Mouse (Mus musculus): ENCODE data around the gene Eif3l. TPM values are rescaled to one million over a fixed set of nuclear protein-coding genes. Genes with fewer than 3 reads are reported as not detected.

Gene Eif3l
- total RNA-seq, 4 experiments from 2014 or later: 70.2 to 76.0 (median 74.9) TPM

DNA sequence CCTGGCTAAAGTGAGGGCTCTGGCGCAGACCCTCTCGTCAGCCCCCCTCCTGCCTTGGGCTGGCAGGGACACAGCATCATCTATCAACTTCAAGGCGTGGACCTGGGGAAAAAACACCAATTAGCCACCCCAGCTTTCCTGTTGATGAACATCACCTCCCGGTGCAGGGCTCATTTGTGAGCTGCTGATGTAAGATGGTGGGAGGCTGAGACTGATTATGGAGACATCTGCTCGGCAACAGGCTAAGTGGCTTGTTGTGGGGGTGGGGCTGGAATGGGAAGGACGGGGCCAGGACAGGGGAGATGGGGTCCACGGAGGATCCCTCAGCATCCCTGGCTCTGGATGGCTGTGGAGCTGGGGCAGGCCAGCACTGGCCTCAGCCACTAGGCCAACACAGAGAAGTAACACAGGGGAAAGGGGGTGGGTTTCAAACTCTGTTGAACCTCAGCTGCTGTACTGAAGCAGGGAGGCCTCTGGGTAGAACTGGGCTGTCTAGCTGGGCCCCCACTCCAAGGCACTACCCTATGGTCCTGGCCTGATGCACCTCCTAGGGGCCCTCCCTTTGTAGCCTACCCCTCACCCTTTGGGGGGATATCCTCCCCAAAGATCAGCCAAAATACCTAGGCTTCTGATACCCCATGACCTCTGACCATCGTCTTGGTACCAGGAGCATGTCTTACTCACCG lies 24.7 kb upstream of the Eif3l start:
- DNase-seq (ENCODE audit: low spot score): no peak

DNA sequence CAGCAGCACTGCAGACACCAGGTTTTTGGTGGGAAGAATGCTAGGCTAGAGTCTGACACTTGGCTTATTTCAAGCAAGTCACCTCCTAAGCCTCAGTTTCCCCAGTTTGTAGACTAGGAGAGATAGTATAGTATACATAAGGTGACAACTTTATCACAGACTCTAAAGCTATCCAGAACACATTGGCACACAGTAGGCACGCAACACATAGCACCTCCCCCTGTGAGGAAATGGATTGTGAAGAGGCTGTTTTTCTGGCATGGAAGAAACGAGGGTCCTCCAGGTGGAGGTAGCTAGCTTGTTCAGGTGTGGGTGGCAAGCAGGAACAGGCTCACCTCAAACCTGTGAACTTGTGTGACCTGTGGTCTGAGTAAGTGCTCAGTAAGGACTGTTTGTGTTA lies 24.0 kb upstream of the Eif3l start:
- DNase-seq (ENCODE audit: low spot score): no peak

DNA sequence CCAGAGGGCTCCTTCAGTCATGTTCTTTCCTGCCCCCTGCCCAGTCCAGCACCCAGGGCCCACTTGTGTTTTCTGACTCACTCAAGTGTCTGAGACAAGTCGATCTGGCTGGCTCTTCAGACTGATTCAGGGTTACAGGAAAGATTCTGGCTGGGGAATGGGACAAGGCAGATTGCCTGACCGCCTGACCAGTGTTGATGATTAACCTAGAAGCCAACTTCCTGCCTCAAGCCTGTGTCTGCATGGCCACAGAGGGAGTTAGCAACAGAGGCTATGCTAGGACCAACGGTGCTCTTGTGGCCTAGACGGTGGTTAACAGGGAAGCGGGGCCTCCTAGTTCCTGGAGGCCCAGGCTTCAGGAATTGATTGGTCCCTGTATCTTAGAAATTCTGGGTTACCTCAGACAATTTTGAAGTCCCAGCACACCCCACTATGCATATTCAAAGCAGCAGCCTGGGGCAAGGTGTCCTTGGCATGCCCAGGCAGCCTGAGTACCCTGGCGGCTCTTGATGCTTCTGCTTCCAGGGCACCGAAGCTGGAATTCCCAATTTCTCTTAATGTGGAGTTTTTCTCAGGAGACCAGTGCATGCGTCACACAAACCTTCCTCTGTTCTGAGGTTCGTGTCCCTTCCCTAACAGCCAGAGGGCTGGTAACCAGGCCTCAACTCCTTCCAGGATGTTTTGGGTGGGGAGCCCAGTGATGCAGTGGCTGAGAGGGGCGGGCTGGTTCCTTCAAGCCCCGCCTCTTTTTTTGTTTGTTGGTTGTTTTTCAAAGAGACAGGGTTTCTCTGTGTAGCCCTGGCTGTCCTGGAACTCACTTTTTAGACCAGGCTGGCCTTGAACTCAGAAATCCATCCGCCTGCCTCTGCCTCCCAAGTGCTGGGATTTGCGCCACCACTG lies 23.3 kb upstream of the Eif3l start:
- no peak for DNase-seq (ENCODE audit: low spot score)

DNA sequence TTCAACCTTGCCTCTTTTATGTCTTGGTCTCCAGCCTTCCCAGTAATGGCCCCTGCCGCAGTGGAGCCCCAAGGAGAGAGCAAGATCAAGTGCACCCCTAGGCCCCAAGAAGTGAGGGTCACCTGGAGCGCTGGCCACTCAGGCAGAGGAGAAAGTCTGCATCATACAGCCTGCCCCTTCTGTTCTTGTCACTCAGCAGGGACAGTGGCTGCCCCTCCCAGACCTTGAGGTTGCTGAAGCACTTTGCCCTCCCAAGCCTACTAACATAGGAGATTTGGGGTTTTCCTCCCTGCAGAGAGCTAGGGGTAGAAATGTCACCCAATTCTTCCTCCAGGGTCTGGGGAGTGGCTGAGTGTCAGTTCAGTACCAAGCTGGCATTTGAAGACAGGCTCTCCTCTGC lies 22.6 kb upstream of the Eif3l start:
- no peak for DNase-seq (ENCODE audit: low spot score)

DNA sequence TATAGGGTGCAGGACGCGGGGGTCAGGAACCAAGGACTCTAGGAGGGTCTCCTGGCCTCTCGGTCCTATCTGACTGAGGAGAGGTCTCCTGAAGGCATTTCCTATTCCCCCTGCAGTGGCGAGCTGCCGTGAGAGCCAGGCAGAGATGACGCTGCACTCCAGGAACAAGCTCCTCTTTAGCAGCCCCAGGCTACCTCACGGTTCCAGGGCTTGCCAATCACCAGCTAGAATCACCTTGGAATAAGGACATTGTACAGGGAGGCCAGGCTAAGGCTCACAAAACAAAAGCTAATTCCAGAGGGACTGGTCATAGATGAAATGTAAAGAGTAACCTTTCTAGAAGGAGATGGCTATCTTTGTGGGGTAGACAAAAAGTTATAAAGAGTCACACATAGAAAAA lies 18.4 kb upstream of the Eif3l start:
- no peak for DNase-seq (ENCODE audit: low spot score)

DNA sequence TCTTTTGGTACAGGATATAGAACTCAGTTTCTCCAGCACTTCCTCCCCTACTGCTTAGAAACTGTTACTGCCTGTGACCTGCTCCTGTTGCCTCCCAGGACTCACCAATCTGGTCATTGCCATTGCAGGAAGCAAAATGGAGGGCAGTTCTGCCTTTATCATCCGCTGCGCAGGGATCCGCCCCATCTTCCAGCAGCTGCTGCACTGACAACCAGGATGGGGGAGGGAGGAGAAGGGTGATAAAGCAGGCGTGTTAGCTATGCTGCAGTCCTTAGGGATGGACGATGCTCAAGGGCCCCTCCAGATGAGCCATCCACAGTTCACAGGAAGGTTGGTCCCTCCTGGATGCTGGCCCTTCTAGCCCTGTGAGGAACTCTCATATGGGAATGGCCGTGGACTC lies 17.1 kb upstream of the Eif3l start:
- DNase-seq (ENCODE audit: low spot score): no peak

DNA sequence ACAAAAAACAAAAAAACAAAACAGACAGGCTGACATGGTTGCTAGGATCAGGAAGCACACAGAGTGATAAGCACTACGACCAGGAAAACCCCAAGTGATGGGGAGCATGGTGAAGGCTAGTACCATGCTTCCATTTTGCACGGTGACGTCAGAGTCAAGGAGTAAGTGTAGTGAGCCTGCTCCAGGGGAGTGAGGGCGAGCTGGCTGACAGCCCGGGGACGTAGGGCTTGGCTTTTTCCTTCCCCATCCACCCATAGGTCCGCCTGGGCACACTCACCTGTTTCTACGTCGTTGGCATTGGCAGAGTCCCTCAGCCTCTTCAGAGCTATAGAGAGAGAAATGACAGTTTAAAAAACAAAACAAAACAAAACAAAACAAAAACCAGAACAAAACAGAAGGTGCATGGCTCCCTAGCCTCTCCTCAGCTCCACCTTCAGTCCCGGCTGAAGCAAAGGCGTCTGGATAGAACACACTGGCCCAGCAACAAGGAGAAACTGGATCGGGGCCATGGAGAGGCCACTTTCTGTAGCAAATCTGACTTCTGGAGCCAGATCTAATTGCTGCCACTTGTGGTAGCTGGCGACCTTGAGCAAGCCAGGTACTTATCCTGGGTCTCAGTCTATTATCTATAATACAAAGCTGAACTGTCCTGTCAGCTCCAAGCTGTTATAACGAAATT lies 14.0 kb upstream of the Eif3l start:
- DNase-seq (ENCODE audit: low spot score): no peak

DNA sequence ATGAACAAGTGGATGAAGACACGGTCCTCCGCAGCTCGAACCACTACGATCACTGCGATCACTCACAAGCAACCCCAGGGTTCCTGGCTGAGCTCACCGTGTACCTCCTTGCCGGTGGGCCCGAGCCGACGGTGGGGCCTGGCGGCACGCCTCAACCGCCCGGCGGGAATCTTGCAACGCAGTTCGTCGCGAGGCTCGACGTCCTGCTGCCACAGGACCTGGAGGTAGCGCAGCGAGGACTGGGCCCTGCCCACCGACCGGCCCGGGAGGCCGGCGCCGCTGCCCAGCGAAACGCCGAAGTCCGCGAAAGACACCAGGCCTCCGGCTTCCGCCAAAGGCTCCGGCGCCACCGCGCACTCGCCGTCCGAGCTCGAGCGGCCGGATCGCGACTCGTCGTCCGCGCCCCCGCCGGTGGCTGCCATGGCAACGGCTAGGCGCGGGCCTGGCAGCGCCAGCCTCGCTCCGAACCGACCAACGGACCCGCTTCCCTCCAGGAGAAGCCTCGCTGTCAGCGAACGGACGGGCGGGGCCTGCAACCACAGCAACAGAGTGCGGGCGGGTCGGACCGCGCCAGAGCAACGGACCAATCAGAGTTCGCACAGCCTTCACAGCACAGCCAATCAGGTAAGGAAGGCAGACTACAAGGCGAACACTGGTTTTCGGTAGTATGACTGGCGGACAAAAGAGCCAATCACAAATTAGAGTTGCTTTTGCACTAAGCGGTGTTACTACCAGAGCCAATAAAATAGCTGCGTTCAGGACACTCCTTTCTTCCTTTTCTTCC lies 12.4 kb upstream of the Eif3l start, which contains the start of gene Ankrd54:
Gene Ankrd54 (minus strand): TSS at position 518 of the 784 bp plus-strand sequence.
- peak; percentile 99 for DNase-seq (ENCODE audit: low spot score)

DNA sequence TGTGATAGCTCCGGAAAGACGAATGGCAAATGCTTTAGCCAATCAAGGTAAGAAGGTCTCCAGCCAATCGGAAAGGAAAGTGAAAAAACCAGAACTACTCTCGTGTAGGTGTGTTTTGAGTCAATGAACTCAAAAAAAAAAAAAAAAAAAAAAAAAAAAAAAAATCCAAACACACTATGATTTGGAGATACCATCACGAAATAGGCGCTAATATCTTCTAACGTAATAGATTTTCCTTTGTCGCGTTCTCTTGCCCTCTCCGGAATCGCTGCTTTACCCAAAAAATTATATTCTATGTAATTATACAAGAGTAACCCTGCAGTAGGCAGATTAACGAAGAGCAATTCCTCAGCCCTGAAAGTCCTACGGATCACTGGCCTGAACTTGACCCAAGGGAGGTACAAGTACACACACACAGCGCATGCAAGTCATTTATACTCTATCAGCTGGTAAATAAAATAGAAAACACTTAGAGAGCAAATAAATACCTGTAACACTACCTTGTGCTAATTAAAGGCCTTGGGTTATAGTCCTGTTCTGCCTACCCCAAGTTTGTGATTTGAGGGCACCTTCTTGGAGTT lies 11.7 kb upstream of the Eif3l start:
- DNase-seq (ENCODE audit: low spot score): no peak

DNA sequence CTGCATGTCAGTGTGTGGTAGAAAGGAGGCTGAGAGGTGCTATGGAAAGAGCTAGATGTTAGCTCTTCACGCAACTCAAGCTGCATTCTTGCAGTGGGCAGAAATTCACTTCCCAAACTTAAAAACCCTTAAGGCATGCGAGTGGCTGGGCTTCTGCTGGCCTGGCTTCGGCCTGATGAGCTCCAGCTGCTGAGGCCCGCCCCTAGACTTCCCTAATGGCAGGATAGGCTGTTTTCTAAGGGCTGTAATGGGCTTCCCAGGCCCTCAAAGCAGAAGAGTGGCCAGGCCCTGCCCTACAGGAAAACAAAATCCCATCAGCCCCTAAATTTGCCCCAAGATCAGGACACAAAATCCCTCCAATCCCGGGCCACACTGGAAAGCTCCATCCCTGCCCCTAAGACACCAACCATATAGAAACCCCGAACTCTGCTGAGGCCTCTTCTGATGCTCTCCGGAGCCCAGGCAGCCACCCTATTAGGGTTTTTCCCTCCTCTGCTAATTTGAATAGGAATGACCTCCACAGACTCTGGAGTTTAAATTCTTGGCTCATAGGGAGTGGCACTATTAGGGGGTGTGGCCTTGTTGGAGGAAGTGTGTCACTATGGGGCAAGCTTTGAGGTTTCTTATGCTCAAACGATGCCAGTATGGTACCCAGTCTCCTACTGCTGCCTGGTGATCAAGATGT lies 9.8 kb upstream of the Eif3l start:
- no peak for DNase-seq (ENCODE audit: low spot score)

DNA sequence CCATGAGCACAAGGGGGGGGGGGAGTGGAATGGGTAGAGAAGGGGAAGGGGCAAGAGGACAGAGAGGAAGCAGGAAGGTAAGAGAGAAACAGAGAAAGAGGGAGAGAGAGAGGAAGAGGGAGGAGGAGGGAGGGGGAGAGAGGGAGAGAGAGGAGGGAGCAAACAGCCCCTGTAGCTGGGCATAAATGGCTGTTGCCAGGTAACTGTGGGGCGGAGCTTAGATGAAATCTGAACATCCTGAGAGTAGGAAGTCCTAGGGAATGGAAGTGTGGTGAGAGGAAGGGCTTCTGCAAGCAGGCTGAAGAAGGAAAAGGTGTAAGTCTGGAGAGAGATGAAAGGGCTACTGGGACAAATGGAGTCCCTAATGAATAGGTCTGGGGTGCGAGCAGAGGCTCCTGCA lies 8.7 kb upstream of the Eif3l start:
- no peak for DNase-seq (ENCODE audit: low spot score)

DNA sequence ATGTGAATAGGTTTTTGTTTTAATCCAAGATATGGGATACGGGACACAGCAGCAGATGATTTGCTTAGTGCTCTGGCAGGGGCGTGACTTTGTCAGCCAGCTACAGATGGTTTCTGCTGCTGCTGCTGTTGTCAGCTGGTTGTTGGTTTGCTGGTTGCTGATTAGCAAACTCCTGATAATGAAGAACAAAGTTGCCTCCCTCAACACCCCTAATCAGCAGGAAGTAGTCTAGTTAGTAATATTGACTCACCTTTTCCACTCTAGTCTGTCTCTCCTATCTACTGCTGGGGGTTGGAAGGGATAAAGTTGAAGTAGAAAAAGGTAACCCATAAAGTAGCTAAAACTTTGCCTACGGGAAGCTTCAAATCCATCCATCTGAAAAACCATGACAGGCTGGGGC lies 7.3 kb upstream of the Eif3l start:
- DNase-seq (ENCODE audit: low spot score): no peak

DNA sequence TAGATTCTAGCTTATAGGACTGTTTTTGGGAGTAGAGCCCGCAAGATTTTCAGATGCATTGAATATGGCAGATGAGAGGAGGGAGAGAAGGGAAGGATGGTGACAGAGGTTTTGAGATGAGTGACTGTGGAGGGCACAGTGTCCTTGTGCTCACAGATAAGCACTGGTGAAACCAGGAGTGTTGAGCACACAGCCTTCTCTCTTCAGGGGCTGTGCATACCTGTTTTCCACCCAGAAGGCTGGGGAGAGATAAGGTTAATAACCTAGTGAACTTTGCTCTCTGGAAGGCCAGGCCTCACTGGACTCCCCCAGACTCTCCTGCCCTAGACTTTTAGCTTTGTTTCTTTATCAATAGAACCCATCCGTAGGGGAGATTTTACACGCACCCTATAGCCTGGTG lies 6.6 kb upstream of the Eif3l start:
- no peak for DNase-seq (ENCODE audit: low spot score)

DNA sequence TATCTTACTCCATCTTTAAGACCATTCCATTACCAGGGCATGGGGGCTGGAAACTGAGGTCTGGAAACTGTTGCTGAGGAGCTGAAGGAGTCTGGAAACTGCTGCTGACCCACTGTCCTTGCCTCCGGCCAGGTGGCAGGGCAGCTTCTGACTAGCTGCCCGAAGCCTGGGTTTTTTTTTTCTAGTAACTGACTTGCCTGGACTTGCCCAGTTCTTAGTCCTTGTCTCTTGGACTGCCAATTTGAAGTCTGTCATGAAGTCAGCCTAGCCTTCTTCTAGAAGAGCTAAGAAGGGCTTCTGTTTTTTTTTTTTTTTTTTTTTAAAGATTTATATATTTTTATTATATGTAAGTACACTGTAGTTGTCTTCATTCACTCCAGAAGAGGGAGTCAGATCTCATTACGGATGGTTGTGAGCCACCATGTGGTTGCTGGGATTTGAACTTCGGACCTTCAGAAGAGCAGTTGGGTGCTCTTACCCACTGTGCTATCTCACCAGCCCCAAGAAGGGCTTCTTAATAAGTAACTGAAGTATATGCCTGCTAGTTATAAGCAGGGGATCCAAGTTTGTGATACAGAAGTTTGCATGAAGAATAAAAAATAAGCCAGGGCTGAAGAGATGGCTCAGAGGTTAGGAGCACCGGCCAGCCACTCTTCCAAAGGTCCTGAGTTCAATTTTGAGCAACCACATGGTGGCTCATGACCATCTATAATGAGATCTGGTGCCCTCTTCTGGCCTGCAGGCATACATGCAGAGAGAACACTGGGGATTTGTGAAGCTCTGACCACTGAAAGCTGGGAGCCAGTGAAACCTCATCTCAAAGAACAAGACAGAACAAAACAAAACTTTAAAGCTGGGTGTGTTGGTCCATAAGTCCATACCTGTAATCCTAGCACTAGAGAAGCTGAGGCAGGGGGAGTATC lies 3.6 kb upstream of the Eif3l start:
- DNase-seq (ENCODE audit: low spot score): peak; percentile 49

DNA sequence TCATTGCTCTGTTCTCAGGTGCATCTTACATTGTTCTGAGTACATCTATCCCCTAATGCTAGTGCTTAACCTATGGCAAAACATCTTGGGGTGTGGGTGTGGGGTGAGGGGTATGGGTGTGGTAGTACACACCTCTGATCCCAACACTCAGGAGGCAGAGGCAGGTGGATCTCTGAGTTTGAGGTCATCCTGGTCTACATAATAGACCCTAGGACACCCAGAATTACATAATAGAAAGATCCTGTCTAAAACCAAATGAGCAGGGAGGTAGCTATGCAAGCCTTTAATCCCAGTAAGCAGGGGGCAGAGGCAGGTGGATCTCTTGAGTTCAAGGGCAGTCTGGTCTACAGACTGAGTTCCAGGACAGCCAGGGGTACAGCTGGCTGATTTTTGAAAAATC lies 1.2 kb upstream of the Eif3l start:
- DNase-seq (ENCODE audit: low spot score): no peak

DNA sequence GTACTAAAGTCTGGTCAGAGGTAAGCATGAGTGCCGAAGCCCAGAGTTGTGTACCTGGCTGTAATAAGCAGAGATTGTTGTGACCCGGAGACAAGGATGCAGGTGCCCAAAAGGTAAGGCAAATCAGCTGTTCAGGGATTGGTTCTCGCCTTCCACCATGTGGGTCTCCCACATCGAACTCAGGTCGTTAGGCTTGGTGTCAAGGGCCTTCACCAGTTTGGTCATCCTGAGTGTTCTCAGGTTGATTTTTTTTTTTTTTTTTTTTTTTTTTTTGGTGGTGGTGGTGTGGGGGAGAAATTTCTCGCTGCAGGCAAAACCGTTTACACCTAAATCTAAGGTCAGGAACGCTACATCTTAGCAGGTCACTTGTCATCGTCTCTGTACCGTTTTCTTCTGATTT lies 533 bp upstream of the Eif3l start:
- no peak for DNase-seq (ENCODE audit: low spot score)

DNA sequence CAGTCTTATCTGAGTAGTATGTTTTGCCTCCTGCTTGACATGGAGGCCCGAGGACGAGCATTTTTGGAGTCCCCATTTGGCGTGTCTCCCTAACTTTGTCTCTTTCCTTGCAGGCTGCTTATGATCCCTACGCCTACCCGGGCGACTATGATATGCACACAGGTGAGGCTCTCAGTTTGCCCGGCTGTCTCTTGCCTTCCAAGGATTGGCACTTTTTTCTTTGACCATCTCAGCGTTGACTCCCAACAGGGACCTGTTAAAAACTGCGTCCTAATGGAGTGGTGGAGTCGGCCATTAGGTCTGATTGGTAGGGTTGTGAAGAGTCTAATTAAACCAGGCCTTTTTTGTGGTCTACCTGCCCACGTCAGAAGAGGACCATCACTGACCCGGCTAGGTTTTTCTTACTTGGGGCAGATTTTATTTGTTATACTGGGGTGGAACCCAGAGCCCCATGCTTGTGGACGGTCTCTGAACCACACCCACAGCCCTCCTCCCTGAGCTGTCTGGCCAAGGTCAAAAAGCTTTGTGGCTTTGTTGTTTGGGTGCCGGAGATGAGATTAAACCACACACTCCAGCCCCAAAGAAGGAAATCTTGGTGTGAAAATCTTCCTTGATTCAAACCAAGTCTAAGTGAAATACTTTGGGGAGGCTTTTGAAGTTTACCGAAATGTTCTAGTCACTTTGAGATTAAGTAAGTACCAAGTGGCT lies 833 bp downstream of the Eif3l start:
- DNase-seq (ENCODE audit: low spot score): no peak

DNA sequence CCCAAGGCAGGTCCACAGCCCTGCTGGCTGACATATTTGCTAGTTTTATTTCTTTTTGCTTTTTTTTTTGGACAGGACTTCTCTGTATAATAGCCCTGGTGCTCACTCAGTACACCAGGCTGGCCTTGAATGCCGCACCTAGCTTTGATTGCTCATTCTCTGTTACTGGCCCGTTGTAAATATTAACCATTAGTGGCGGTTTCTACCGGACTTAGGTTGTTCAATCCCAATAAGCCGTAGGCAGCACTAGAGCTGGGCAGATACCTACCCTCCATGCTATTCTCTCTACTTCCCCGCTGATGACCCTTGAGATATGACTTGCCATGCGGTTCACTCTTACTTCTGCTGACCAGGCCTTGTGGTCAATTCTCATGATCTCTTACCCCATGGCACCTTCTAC lies 4.6 kb downstream of the Eif3l start:
- DNase-seq (ENCODE audit: low spot score): no peak

DNA sequence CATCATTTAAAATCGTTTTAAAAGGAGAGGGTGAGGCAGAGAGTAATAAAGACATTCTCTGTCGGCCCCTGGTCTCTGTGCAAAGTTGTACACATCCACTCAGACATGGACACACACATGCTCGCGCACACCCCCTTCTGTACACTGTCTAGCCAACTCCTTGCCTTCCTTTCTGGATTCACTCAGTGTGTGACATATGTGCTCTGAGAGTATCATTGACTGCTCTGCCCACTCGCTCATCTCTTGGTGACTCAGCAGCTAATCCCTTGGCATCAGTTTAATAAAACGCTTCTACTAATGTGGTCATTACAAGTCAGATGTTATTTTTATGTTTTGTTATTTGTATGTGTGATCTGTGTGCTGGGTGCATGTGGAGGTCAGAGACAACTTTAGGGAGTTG lies 17.3 kb downstream of the Eif3l start:
- DNase-seq (ENCODE audit: low spot score): no peak
